Mouse (Mus musculus): ENCODE results near the gene Rgs12.

Gene Rgs12

GRCm38 (mm10) chr5:34931516-34932457 is 17.5 kb upstream of the Rgs12 start:
- no peak for DNase-seq (ENCODE audit: low spot score)

- DNase-seq (ENCODE audit: low spot score), result peak; percentile 45
These were observed 16.8 kb upstream of the Rgs12 start for GRCm38 (mm10) chr5:34932458-34932806.

GRCm38 (mm10) chr5:34933461-34933860 is 15.8 kb upstream of the Rgs12 start:
- no peak for DNase-seq (ENCODE audit: low spot score)

- no peak for DNase-seq (ENCODE audit: low spot score)
These were observed 7.4 kb upstream of the Rgs12 start for GRCm38 (mm10) chr5:34941710-34942470.

GRCm38 (mm10) chr5:34943428-34943827 is 5.8 kb upstream of the Rgs12 start:
- DNase-seq (ENCODE audit: low spot score), result no peak

GRCm38 (mm10) chr5:34949769-34950211 is 545 bp downstream of the Rgs12 start:
- no peak for DNase-seq (ENCODE audit: low spot score)

- peak; percentile 61 for DNase-seq (ENCODE audit: low spot score)
These were observed 1.4 kb downstream of the Rgs12 start for GRCm38 (mm10) chr5:34950486-34951160.

- peak; percentile 65 for DNase-seq (ENCODE audit: low spot score)
These were observed 2.1 kb downstream of the Rgs12 start for GRCm38 (mm10) chr5:34951161-34951834.

GRCm38 (mm10) chr5:34954508-34954907 is 5.3 kb downstream of the Rgs12 start:
- DNase-seq (ENCODE audit: low spot score), result no peak

- DNase-seq (ENCODE audit: low spot score), result peak; percentile 22
These were observed 6.4 kb downstream of the Rgs12 start for GRCm38 (mm10) chr5:34955630-34956029.

GRCm38 (mm10) chr5:34956151-34956550 is 6.9 kb downstream of the Rgs12 start:
- no peak for DNase-seq (ENCODE audit: low spot score)

- peak; percentile 87 for DNase-seq (ENCODE audit: low spot score)
These were observed 7.8 kb downstream of the Rgs12 start for GRCm38 (mm10) chr5:34957015-34957414.

- no peak for DNase-seq (ENCODE audit: low spot score)
These were observed 10.8 kb downstream of the Rgs12 start for GRCm38 (mm10) chr5:34960021-34960420.

- DNase-seq (ENCODE audit: low spot score), result no peak
These were observed 16.3 kb downstream of the Rgs12 start for GRCm38 (mm10) chr5:34965531-34965930.

- no peak for DNase-seq (ENCODE audit: low spot score)
These were observed 19.1 kb downstream of the Rgs12 start for GRCm38 (mm10) chr5:34968386-34968785.

- DNase-seq (ENCODE audit: low spot score), result no peak
These were observed 23.2 kb downstream of the Rgs12 start for GRCm38 (mm10) chr5:34972471-34972870.

GRCm38 (mm10) chr5:34973560-34974317 is 24.5 kb downstream of the Rgs12 start:
- no peak for DNase-seq (ENCODE audit: low spot score)

GRCm38 (mm10) chr5:34974773-34975443 is 25.7 kb downstream of the Rgs12 start:
- no peak for DNase-seq (ENCODE audit: low spot score)

- peak; percentile 69 for DNase-seq (ENCODE audit: low spot score)
These were observed 27.5 kb downstream of the Rgs12 start for GRCm38 (mm10) chr5:34976540-34977292.

- no peak for DNase-seq (ENCODE audit: low spot score)
These were observed 30.9 kb downstream of the Rgs12 start for GRCm38 (mm10) chr5:34980099-34980498.

All from adipocyte (in vitro differentiated cells).